Mouse (Mus musculus) ES-E14 (cell line): ENCODE results near the gene Arid2. TPM values are rescaled to one million over a fixed set of nuclear protein-coding genes. Genes with fewer than 3 reads are reported as not detected.

Experiments used
- DNase-seq: peaks from one replicate; pipeline ENCODE4 v3.0.0-alpha.2; 2013; ENCODE audit warnings: low read depth, low spot score
- H3K27ac ChIP-seq: 2 replicates; pipeline ENCODE4 v1.5.1; 2012; ENCODE audit warnings: low read depth, mild to moderate bottlenecking, low read length, moderate library complexity, mixed read lengths; ENCODE audit not compliant: poor library complexity, insufficient read depth, severe bottlenecking
- H3K36me3 ChIP-seq: 2 replicates; pipeline ENCODE4 v1.6.1; 2012; ENCODE audit warnings: mild to moderate bottlenecking, low read length, moderate library complexity, mixed read lengths; ENCODE audit not compliant: control insufficient read depth, poor library complexity, insufficient read depth, severe bottlenecking
- H3K4me1 ChIP-seq, 2 experiments: fragments of 150-350 bp in 1 of 2; sonication (generic) in 1 of 2; 2 replicates each; pipeline ENCODE4 v1.6.1; 2012; ENCODE audit warnings: low read length in 2 of 2, mild to moderate bottlenecking in 1 of 2, mixed read lengths in 1 of 2; ENCODE audit not compliant: control insufficient read depth in 2 of 2, insufficient read depth in 2 of 2, poor library complexity in 1 of 2
- H3K4me3 ChIP-seq, 2 experiments: fragments of 150-350 bp in 1 of 2; sonication (generic) in 1 of 2; 2 replicates each; pipeline ENCODE4 v1.5.1; 2012; ENCODE audit warnings: low read length in 2 of 2, low read depth in 1 of 2, mild to moderate bottlenecking in 1 of 2, mixed read lengths in 1 of 2; ENCODE audit not compliant: insufficient read depth in 1 of 2, poor library complexity in 1 of 2, severe bottlenecking in 1 of 2
- H3K9ac ChIP-seq: 2 replicates; pipeline ENCODE4 v1.6.1; 2012; ENCODE audit warnings: low read depth, mild to moderate bottlenecking, low read length, mixed read lengths; ENCODE audit not compliant: poor library complexity, insufficient read depth, severe bottlenecking
- H3K9me3 ChIP-seq: fragments of 150-350 bp; sonication (generic); 2 replicates; pipeline ENCODE4 v1.6.1; 2012; ENCODE audit warnings: low read depth, mild to moderate bottlenecking, low read length; ENCODE audit not compliant: control insufficient read depth, insufficient read depth
- CHD2 ChIP-seq: IDR thresholded peaks from 2 replicates; pipeline ENCODE4 v1.6.1; 2014; ENCODE audit warnings: mild to moderate bottlenecking, low read depth, low read length, inconsistent platforms
- HCFC1 ChIP-seq: IDR thresholded peaks from 2 replicates; pipeline ENCODE4 v1.6.1; 2012; ENCODE audit warnings: low read length, inconsistent platforms, borderline replicate concordance; ENCODE audit not compliant: insufficient read depth
- MAFK ChIP-seq: IDR thresholded peaks from 2 replicates; pipeline ENCODE4 v1.6.1; 2014; ENCODE audit warnings: mild to moderate bottlenecking, low read depth, low read length, inconsistent platforms; ENCODE audit not compliant: insufficient read depth
- ZC3H11A ChIP-seq: IDR thresholded peaks from 2 replicates; pipeline ENCODE4 v1.6.1; 2012; ENCODE audit warnings: low read depth, mild to moderate bottlenecking, inconsistent platforms, low read length, borderline replicate concordance
- ZNF384 ChIP-seq: IDR thresholded peaks from 2 replicates; pipeline ENCODE4 v1.6.1; 2012; ENCODE audit warnings: low read depth, low read length, inconsistent platforms
- in situ Hi-C, 2 experiments: fragments of 600-800 bp; cut with MboI; formaldehyde crosslinking; loops; one replicate each; pipeline ENCODE4 v1.15.1; 2025; ENCODE audit warnings: low sequenced_read_pairs in 2 of 2, inconsistent platforms in 1 of 2; ENCODE audit not compliant: unreplicated experiment in 2 of 2
- total RNA-seq: library from RNA; depleted of rRNA; stranded (reverse); fragments of 300-350 nt; gene quantifications from 2 replicates; pipeline ENCODE4 v1.2.3, GENCODE M21; 2012

Arid2 gene
- total RNA-seq, 1 experiment, result 33.2 TPM

- Histone ChIP-seq H3K4me1 (peaks cover 0 to 3% of the 10 kb centered on the region in 2 experiments; a peak in 1 of 4 replicates), H3K4me3 (no peak overlapping the region), H3K27ac (no peak overlapping the region), H3K36me3 (peaks cover 41% of the 10 kb centered on the region), H3K9ac (no peak overlapping the region), H3K9me3 (no peaks in the 10 kb centered on the region)
- TF ChIP-seq ZNF384 (no peak), HCFC1 (no peak), CHD2 (no peak), MAFK (no peak), ZC3H11A (no peak)
- DNase-seq, result no peak
- in situ Hi-C loops, result no loop called here
Measured at GRCm38 (mm10) chr15:96366176-96366963, 79.1 kb downstream of the Arid2 start.

- H3K4me3 ChIP-seq, result no peak overlapping the region
- TF ChIP-seq ZC3H11A (no peak), HCFC1 (no peak), CHD2 (no peak), MAFK (no peak), ZNF384 (no peak)
- no peak for DNase-seq
- no peak overlapping the region for H3K27ac ChIP-seq
- no peak overlapping the region for H3K9ac ChIP-seq
- in situ Hi-C loops, result no loop called here
- H3K9me3 ChIP-seq, result no peaks in the 10 kb centered on the region
- peaks cover 0 to 3% of the 10 kb centered on the region in 2 experiments; a peak in 1 of 4 replicates for H3K4me1 ChIP-seq
- H3K36me3 ChIP-seq, result peaks cover 34% of the 10 kb centered on the region
Measured at GRCm38 (mm10) chr15:96371311-96371710, 84.0 kb downstream of the Arid2 start.

- no peak overlapping the region for H3K27ac ChIP-seq
- peaks cover 37% of the 10 kb centered on the region for H3K36me3 ChIP-seq
- no peak overlapping the region for H3K4me3 ChIP-seq
- no peak overlapping the region for H3K9ac ChIP-seq
- no peak for DNase-seq
- no peak for TF ChIP-seq HCFC1
- TF ChIP-seq MAFK, result no peak
- TF ChIP-seq CHD2, result no peak
- no peak for TF ChIP-seq ZNF384
- no peak for TF ChIP-seq ZC3H11A
- in situ Hi-C loops, result no loop called here
- H3K9me3 ChIP-seq, result no peaks in the 10 kb centered on the region
- peaks cover 0 to 3% of the 10 kb centered on the region in 2 experiments; a peak in 1 of 4 replicates for H3K4me1 ChIP-seq
Measured at GRCm38 (mm10) chr15:96372628-96373027, 85.3 kb downstream of the Arid2 start.

GRCm38 (mm10) chr15:96373161-96373560 is 85.8 kb downstream of the Arid2 start:
- no peak for TF ChIP-seq ZC3H11A
- TF ChIP-seq CHD2, result no peak
- no peak for TF ChIP-seq ZNF384
- TF ChIP-seq HCFC1, result no peak
- no peak for TF ChIP-seq MAFK
- H3K36me3 ChIP-seq, result peaks cover 39% of the 10 kb centered on the region
- DNase-seq, result no peak

GRCm38 (mm10) chr15:96376214-96376613 is 88.9 kb downstream of the Arid2 start:
- Histone ChIP-seq H3K27ac (no peak overlapping the region), H3K9ac (no peak overlapping the region), H3K9me3 (no peaks in the 10 kb centered on the region), H3K4me3 (no peak overlapping the region), H3K36me3 (peaks cover 29% of the 10 kb centered on the region), H3K4me1 (no peaks in the 10 kb centered on the region)
- no peak for DNase-seq
- TF ChIP-seq HCFC1 (no peak), ZC3H11A (no peak), MAFK (no peak), ZNF384 (no peak), CHD2 (no peak)
- in situ Hi-C loops, result no loop called here

More at GRCm38 (mm10) chr15:96373161-96373560, 85.8 kb downstream of the Arid2 start:
- H3K27ac ChIP-seq, result no peak overlapping the region
- no peaks in the 10 kb centered on the region for H3K9me3 ChIP-seq
- in situ Hi-C loops, result no loop called here
- H3K4me1 ChIP-seq, result peaks cover 0 to 3% of the 10 kb centered on the region in 2 experiments; a peak in 1 of 4 replicates
- no peak overlapping the region for H3K9ac ChIP-seq
- H3K4me3 ChIP-seq, result no peak overlapping the region
